Mouse (Mus musculus) limb, embryonic 11.5 days (tissue): Measurements from ENCODE around the gene Spem2. TPM values are rescaled to one million over a fixed set of nuclear protein-coding genes. Genes with fewer than 3 reads are reported as not detected.

Experiments
- ATAC-seq: fragments of 200-750 bp; cut with Nextera tagmentation; 2 replicates; pipeline ENCODE4 v1.8.0; 2017; ENCODE audit warnings: low read depth; ENCODE audit not compliant: insufficient number of reproducible peaks, low FRiP score, low TSS enrichment
- DNase-seq: peaks from one replicate; pipeline ENCODE4 v3.0.0-alpha.2; 2015; ENCODE audit warnings: low spot score
- H3K27ac ChIP-seq: fragments of 300-500 bp; sonication (generic); replicated peaks from 2 replicates; pipeline ENCODE4 v1.5.1; 2014; ENCODE audit warnings: low read depth, mild to moderate bottlenecking, low read length
- H3K27me3 ChIP-seq: fragments of 300-500 bp; sonication (generic); 2 replicates; pipeline ENCODE4 v1.6.1; 2014; ENCODE audit warnings: mild to moderate bottlenecking, low read length, mixed read lengths; ENCODE audit not compliant: control insufficient read depth, insufficient read depth
- H3K36me3 ChIP-seq: fragments of 300-500 bp; sonication (generic); 2 replicates; pipeline ENCODE4 v1.6.1; 2014; ENCODE audit warnings: mild to moderate bottlenecking, low read length, moderate library complexity, mixed read lengths; ENCODE audit not compliant: control insufficient read depth, insufficient read depth
- H3K4me1 ChIP-seq: fragments of 300-500 bp; sonication (generic); 2 replicates; pipeline ENCODE4 v1.6.1; 2014; ENCODE audit warnings: low read length, mixed read lengths; ENCODE audit not compliant: control insufficient read depth, insufficient read depth
- H3K4me2 ChIP-seq: fragments of 300-500 bp; sonication (generic); 2 replicates; pipeline ENCODE4 v1.6.1; 2014; ENCODE audit warnings: low read depth, mild to moderate bottlenecking, moderate library complexity; ENCODE audit not compliant: severe bottlenecking
- H3K4me3 ChIP-seq: fragments of 300-500 bp; sonication (generic); 2 replicates; pipeline ENCODE4 v1.5.1; 2014; ENCODE audit warnings: low read depth, low read length
- H3K9ac ChIP-seq: fragments of 300-500 bp; sonication (generic); 2 replicates; pipeline ENCODE4 v1.6.1; 2014; ENCODE audit warnings: mild to moderate bottlenecking, low read length
- H3K9me3 ChIP-seq: fragments of 300-500 bp; sonication (generic); 2 replicates; pipeline ENCODE4 v1.6.1; 2016; ENCODE audit warnings: low read length; ENCODE audit not compliant: control insufficient read depth
- WGBS: fragments of 180-500 bp; shearing (Covaris S2); extraction: QIAGEN DNeasy Blood & Tissue Kit; methylation state at CpG from one replicate; pipeline ENCODE4 v1.1.7; 2014; 5-methylcytosine and 5-hydroxymethylcytosine counted together
- polyA plus RNA-seq: library from polyadenylated mRNA; unstranded; fragments of >200 nt; fragmentation: Nextera tagmentation; extraction: Ambion mirVana; gene quantifications from 2 replicates; pipeline ENCODE4 v1.2.1, GENCODE M21; 2014

Spem2 gene
- polyA plus RNA-seq, 1 experiment from 2014 or later: not detected

GRCm38 (mm10) chr11:69800138-69800391 lies 18.2 kb downstream of the Spem2 start:
- Histone ChIP-seq H3K9ac (0 out of 2 replicates have a peak overlapping the region, but pooled peaks have one; percentile 30), H3K9me3 (no peaks in the 10 kb centered on the region), H3K27ac (no peak overlapping the region), H3K4me2 (peak overlapping the region; percentile 91), H3K27me3 (peaks cover 59% of the 10 kb centered on the region), H3K36me3 (no peaks in the 10 kb centered on the region), H3K4me3 (peak overlapping the region; percentile 46), H3K4me1 (peaks cover 42% of the 10 kb centered on the region)
- WGBS: 0% methylated on average over 11 of the region's 11 CpGs
- ATAC-seq (no peak), DNase-seq (no peak)

GRCm38 (mm10) chr11:69799394-69800137 lies 18.7 kb downstream of the Spem2 start:
- H3K36me3 ChIP-seq: no peaks in the 10 kb centered on the region
- 28% methylated on average over 12 of the region's 12 CpGs for WGBS
- peak overlapping the region; percentile 91 for H3K4me2 ChIP-seq
- peaks cover 42% of the 10 kb centered on the region for H3K4me1 ChIP-seq
- ATAC-seq (no peak), DNase-seq (no peak)
- no peak overlapping the region for H3K27ac ChIP-seq
- H3K9me3 ChIP-seq: no peaks in the 10 kb centered on the region
- peaks cover 54% of the 10 kb centered on the region for H3K27me3 ChIP-seq
- H3K9ac ChIP-seq: no peak overlapping the region
- H3K4me3 ChIP-seq: peak overlapping the region; percentile 46; the same call in 1 of the 2 replicates

GRCm38 (mm10) chr11:69797924-69798323 lies 20.3 kb downstream of the Spem2 start:
- H3K4me2 ChIP-seq: no peak overlapping the region
- H3K9ac ChIP-seq: no peak overlapping the region
- H3K9me3 ChIP-seq: no peaks in the 10 kb centered on the region
- WGBS: 68% methylated on average over 7 of the region's 7 CpGs
- no peak for DNase-seq
- no peak overlapping the region for H3K4me3 ChIP-seq
- H3K27ac ChIP-seq: no peak overlapping the region
- H3K36me3 ChIP-seq: no peaks in the 10 kb centered on the region
- no peak for ATAC-seq
- H3K27me3 ChIP-seq: peaks cover 43% of the 10 kb centered on the region
- peaks cover 29% of the 10 kb centered on the region for H3K4me1 ChIP-seq

GRCm38 (mm10) chr11:69795983-69796435 lies 22.3 kb downstream of the Spem2 start:
- Histone ChIP-seq H3K4me3 (peak overlapping the region; percentile 26), H3K4me1 (peaks cover 14% of the 10 kb centered on the region), H3K27me3 (peaks cover 25% of the 10 kb centered on the region), H3K9me3 (no peaks in the 10 kb centered on the region), H3K4me2 (peak overlapping the region; percentile 52), H3K9ac (no peak overlapping the region), H3K36me3 (no peaks in the 10 kb centered on the region), H3K27ac (no peak overlapping the region)
- DNase-seq (no peak), ATAC-seq (no peak)
- WGBS: 3% methylated on average over 13 of the region's 13 CpGs

- H3K27ac ChIP-seq: no peak within 1 kb of the TSS
- peaks cover 9% of the 10 kb centered on the region for H3K4me1 ChIP-seq
- peak within 1 kb of the TSS; percentile 52 for H3K4me2 ChIP-seq
- ATAC-seq (peak; percentile 88), DNase-seq (peak; percentile 88)
- no peaks in the 10 kb centered on the region for H3K9me3 ChIP-seq
- H3K9ac ChIP-seq: no peak within 1 kb of the TSS
- H3K36me3 ChIP-seq: no peaks in the 10 kb centered on the region
- WGBS: 2% methylated on average over 52 of the region's 52 CpGs
- peak within 1 kb of the TSS; percentile 26 for H3K4me3 ChIP-seq
- H3K27me3 ChIP-seq: peaks cover 20% of the 10 kb centered on the region
Observed at GRCm38 (mm10) chr11:69795168-69795982, 22.9 kb downstream of the Spem2 start, which contains the start of gene Chrnb1. Chrnb1 (minus strand) TSS chr11:69795943.

- H3K4me1 ChIP-seq: no peaks in the 10 kb centered on the region
- no peak overlapping the region for H3K27ac ChIP-seq
- ATAC-seq (no peak), DNase-seq (no peak)
- peaks cover 12% of the 10 kb centered on the region for H3K27me3 ChIP-seq
- no peak overlapping the region for H3K9ac ChIP-seq
- 63% methylated on average over 5 of the region's 5 CpGs for WGBS
- no peak overlapping the region for H3K4me3 ChIP-seq
- no peak overlapping the region for H3K4me2 ChIP-seq
- no peaks in the 10 kb centered on the region for H3K36me3 ChIP-seq
- no peaks in the 10 kb centered on the region for H3K9me3 ChIP-seq
Observed at GRCm38 (mm10) chr11:69793429-69793828, 24.8 kb downstream of the Spem2 start.

GRCm38 (mm10) chr11:69791420-69791819 lies 26.8 kb downstream of the Spem2 start:
- ATAC-seq (no peak), DNase-seq (no peak)
- Histone ChIP-seq H3K27me3 (peaks cover 4% of the 10 kb centered on the region; the same call in 1 of the 2 replicates), H3K36me3 (no peaks in the 10 kb centered on the region), H3K4me1 (no peaks in the 10 kb centered on the region), H3K4me3 (no peak overlapping the region), H3K9ac (no peak overlapping the region), H3K9me3 (no peaks in the 10 kb centered on the region), H3K27ac (no peak overlapping the region), H3K4me2 (no peak overlapping the region)
- WGBS: 72% methylated on average over 5 of the region's 5 CpGs

- no peak overlapping the region for H3K4me3 ChIP-seq
- H3K36me3 ChIP-seq: no peaks in the 10 kb centered on the region
- no peak overlapping the region for H3K4me2 ChIP-seq
- no peak overlapping the region for H3K27ac ChIP-seq
- H3K9me3 ChIP-seq: no peaks in the 10 kb centered on the region
- peaks cover 4% of the 10 kb centered on the region; the same call in 1 of the 2 replicates for H3K27me3 ChIP-seq
- WGBS: 61% methylated on average over 5 of the region's 5 CpGs
- H3K4me1 ChIP-seq: no peaks in the 10 kb centered on the region
- no peak overlapping the region for H3K9ac ChIP-seq
- no peak for DNase-seq
- ATAC-seq: no peak
Observed at GRCm38 (mm10) chr11:69789431-69789830, 28.8 kb downstream of the Spem2 start.
